16 mouse cellular contexts compared by ENCODE assay signal in the genomic region with DNA sequence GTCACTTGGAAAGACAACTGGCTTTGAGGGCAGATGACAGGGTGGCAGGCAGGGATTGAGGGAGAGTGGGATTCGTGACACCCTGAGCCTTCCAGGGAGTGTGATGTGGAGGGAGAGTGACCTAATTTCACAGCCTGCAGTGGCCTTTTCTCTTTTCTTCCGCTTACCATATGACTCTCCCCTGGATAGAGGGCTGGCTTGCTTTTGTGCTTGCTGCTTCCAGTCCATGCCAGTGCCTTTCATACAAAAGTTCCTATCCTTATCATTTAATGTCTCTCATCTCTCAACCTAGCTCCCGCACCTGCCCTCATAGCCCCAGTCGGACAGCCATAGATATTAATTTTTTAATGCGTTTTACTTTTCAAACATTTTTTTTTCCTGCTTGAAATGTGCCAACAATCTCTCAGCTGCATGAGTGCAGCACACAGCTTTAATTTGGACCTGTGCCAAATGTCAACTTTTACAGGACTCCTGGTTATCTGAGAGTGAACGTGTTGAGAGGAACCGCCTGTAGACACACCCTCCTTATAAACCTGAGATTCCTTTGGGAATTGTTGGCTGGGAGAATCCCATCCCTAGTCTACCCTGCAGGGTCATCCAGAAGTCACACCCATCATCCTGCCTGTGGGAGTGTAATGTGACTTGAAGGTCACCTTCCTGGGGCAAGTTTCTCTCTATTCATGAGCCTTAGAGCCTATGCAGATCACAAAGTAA.
DNase-seq lines count a peak whose midpoint lies in the region; ATAC-seq and TF ChIP-seq lines count a peak whose summit lies in the region.
"Had no signal": no experiment of that assay in that cellular context is flagged by ENCODE, and none has a peak within 500 bp of the region (broad histone marks: within the 10 kb centered on the region; RNA-seq: fewer than 3 reads in every experiment).

No protein-coding gene starts in this region.

- DNase-seq in embryonic facial prominence, embryonic 14.5 days (ENCODE audit: low spot score) = peak; percentile 48
- no peak for DNase-seq in embryonic facial prominence, embryonic 10.5 days (ENCODE audit: low spot score)
- DNase-seq in ZHBTc4 (ENCODE audit: low read depth, low spot score) = peak; percentile 73
- DNase-seq: adrenal gland, postnatal 14 days; liver, postnatal 0 days; right cerebral cortex, postnatal 4 days; thymus, postnatal 14 days had no signal

- WGBS in embryonic facial prominence, embryonic 14.5 days = 61% methylated on average over 6 of the region's 7 CpGs
- WGBS in embryonic facial prominence, embryonic 10.5 days = 88% methylated on average over 7 of the region's 7 CpGs
- 61% methylated on average over 7 of the region's 7 CpGs for WGBS in kidney, embryonic 15.5 days
- WGBS in kidney, embryonic 16.5 days = 58% methylated on average over 7 of the region's 7 CpGs
- 44% methylated on average over 7 of the region's 7 CpGs for WGBS in intestine, postnatal 0 days

- H3K36me3 ChIP-seq in embryonic facial prominence, embryonic 14.5 days (ENCODE audit: control insufficient read depth, insufficient read depth, low read length) = no peaks in the 10 kb centered on the region
- H3K36me3 ChIP-seq in embryonic facial prominence, embryonic 10.5 days (replicated peaks) = no peaks in the 10 kb centered on the region
- no peaks in the 10 kb centered on the region for H3K36me3 ChIP-seq in kidney, embryonic 15.5 days
- no peaks in the 10 kb centered on the region for H3K36me3 ChIP-seq in kidney, embryonic 16.5 days (ENCODE audit: insufficient read depth, low read length)
- no peaks in the 10 kb centered on the region for H3K36me3 ChIP-seq in intestine, postnatal 0 days (ENCODE audit: control insufficient read depth, insufficient read depth)
- H3K36me3 ChIP-seq: limb, embryonic 13.5 days; midbrain, embryonic 10.5 days had no signal

- ATAC-seq in embryonic facial prominence, embryonic 14.5 days (ENCODE audit: low read depth) = no peak
- ATAC-seq in kidney, embryonic 15.5 days (replicated peaks; ENCODE audit: low FRiP score) = 0 out of 2 replicates have a peak, but pooled peaks have one; percentile 15
- ATAC-seq in kidney, embryonic 16.5 days (ENCODE audit: low FRiP score, low TSS enrichment) = no peak
- peak; percentile 70; the same call in 1 of the 2 replicates for ATAC-seq in intestine, postnatal 0 days
- ATAC-seq in megakaryocyte-erythroid progenitor cell, adult 5-6 weeks (replicated peaks; ENCODE audit: low FRiP score, low TSS enrichment, poor library complexity, severe bottlenecking) = no peak
- no peak for ATAC-seq in inflammation-experienced regulatory T-cells, adult 6 months
- ATAC-seq: liver, postnatal 0 days had no signal

- no peak overlapping the region for H3K4me2 ChIP-seq in embryonic facial prominence, embryonic 14.5 days (ENCODE audit: low read depth, low read length)
- H3K4me2 ChIP-seq in kidney, embryonic 15.5 days = no peak overlapping the region
- H3K4me2 ChIP-seq in kidney, embryonic 16.5 days (replicated peaks; ENCODE audit: low read depth, low read length) = no peak overlapping the region
- no peak overlapping the region for H3K4me2 ChIP-seq in intestine, postnatal 0 days (replicated peaks; ENCODE audit: low read depth)
- H3K4me2 ChIP-seq: limb, embryonic 13.5 days had no signal

- no peaks in the 10 kb centered on the region for H3K4me1 ChIP-seq in embryonic facial prominence, embryonic 14.5 days (ENCODE audit: control insufficient read depth, insufficient read depth, low read length)
- no peaks in the 10 kb centered on the region for H3K4me1 ChIP-seq in embryonic facial prominence, embryonic 10.5 days
- H3K4me1 ChIP-seq in kidney, embryonic 15.5 days = 0 out of 2 replicates have a peak, but pooled peaks cover 6% of the 10 kb centered on the region
- no peaks in the 10 kb centered on the region for H3K4me1 ChIP-seq in kidney, embryonic 16.5 days (ENCODE audit: insufficient read depth, low read length)
- H3K4me1 ChIP-seq in intestine, postnatal 0 days (replicated peaks; ENCODE audit: control insufficient read depth, insufficient read depth, low read length) = no peaks in the 10 kb centered on the region
- H3K4me1 ChIP-seq: limb, embryonic 13.5 days; midbrain, embryonic 10.5 days had no signal

- H3K9ac ChIP-seq in embryonic facial prominence, embryonic 14.5 days (ENCODE audit: low read depth, low read length) = no peak overlapping the region
- no peak overlapping the region for H3K9ac ChIP-seq in kidney, embryonic 15.5 days
- H3K9ac ChIP-seq in kidney, embryonic 16.5 days (replicated peaks; ENCODE audit: low read length) = no peak overlapping the region
- H3K9ac ChIP-seq in intestine, postnatal 0 days (ENCODE audit: low read depth, low read length) = no peak overlapping the region
- H3K9ac ChIP-seq: limb, embryonic 13.5 days; liver, postnatal 0 days had no signal

- no peaks in the 10 kb centered on the region for H3K27me3 ChIP-seq in embryonic facial prominence, embryonic 14.5 days (replicated peaks; ENCODE audit: control insufficient read depth, insufficient read depth, low read length)
- no peaks in the 10 kb centered on the region for H3K27me3 ChIP-seq in embryonic facial prominence, embryonic 10.5 days (replicated peaks; ENCODE audit: low read depth, poor library complexity, severe bottlenecking)
- H3K27me3 ChIP-seq in kidney, embryonic 15.5 days = no peaks in the 10 kb centered on the region
- no peaks in the 10 kb centered on the region for H3K27me3 ChIP-seq in kidney, embryonic 16.5 days (ENCODE audit: insufficient read depth, low read length)
- H3K27me3 ChIP-seq in intestine, postnatal 0 days (replicated peaks; ENCODE audit: control insufficient read depth, insufficient read depth, low read length) = no peaks in the 10 kb centered on the region
- H3K27me3 ChIP-seq: limb, embryonic 13.5 days had no signal

- TF ChIP-seq CTCF in intestine, postnatal 0 days (IDR thresholded peaks at IDR 0.05; ENCODE audit: low read depth) = no peak

- no peaks in the 10 kb centered on the region for H3K9me3 ChIP-seq in embryonic facial prominence, embryonic 14.5 days (ENCODE audit: control insufficient read depth, low read length)
- no peaks in the 10 kb centered on the region for H3K9me3 ChIP-seq in embryonic facial prominence, embryonic 10.5 days
- H3K9me3 ChIP-seq in kidney, embryonic 15.5 days (replicated peaks) = no peaks in the 10 kb centered on the region
- no peaks in the 10 kb centered on the region for H3K9me3 ChIP-seq in kidney, embryonic 16.5 days (ENCODE audit: low read length)
- no peaks in the 10 kb centered on the region for H3K9me3 ChIP-seq in intestine, postnatal 0 days (ENCODE audit: control insufficient read depth)
- H3K9me3 ChIP-seq: limb, embryonic 13.5 days; midbrain, embryonic 10.5 days had no signal

- H3K4me3 ChIP-seq in embryonic facial prominence, embryonic 14.5 days (ENCODE audit: low read depth, low read length) = no peak overlapping the region
- no peak overlapping the region for H3K4me3 ChIP-seq in embryonic facial prominence, embryonic 10.5 days
- H3K4me3 ChIP-seq in kidney, embryonic 15.5 days (replicated peaks) = no peak overlapping the region
- H3K4me3 ChIP-seq in kidney, embryonic 16.5 days (ENCODE audit: low read length) = no peak overlapping the region
- no peak overlapping the region for H3K4me3 ChIP-seq in intestine, postnatal 0 days (ENCODE audit: low read depth, low read length)
- H3K4me3 ChIP-seq: layer of hippocampus, adult 2 months; left cerebral cortex, adult 2 months; limb, embryonic 13.5 days; midbrain, embryonic 10.5 days had no signal

- no peak overlapping the region for H3K27ac ChIP-seq in embryonic facial prominence, embryonic 14.5 days (replicated peaks; ENCODE audit: low read depth, low read length)
- no peak overlapping the region for H3K27ac ChIP-seq in embryonic facial prominence, embryonic 10.5 days (replicated peaks)
- no peak overlapping the region for H3K27ac ChIP-seq in kidney, embryonic 15.5 days
- H3K27ac ChIP-seq in kidney, embryonic 16.5 days (ENCODE audit: low read length) = no peak overlapping the region
- no peak overlapping the region for H3K27ac ChIP-seq in intestine, postnatal 0 days (ENCODE audit: low read depth, low read length)
- H3K27ac ChIP-seq: layer of hippocampus, adult 2 months; left cerebral cortex, adult 2 months; limb, embryonic 13.5 days; midbrain, embryonic 10.5 days had no signal

Comparison
In these comparisons a context has a peak if more than half of its experiments do, and no peak if none do; other contexts are left out.
1. ATAC-seq: peak in kidney, embryonic 15.5 days (single experiment) and intestine, postnatal 0 days (single experiment); none in embryonic facial prominence, embryonic 14.5 days (single experiment), kidney, embryonic 16.5 days (single experiment), megakaryocyte-erythroid progenitor cell, adult 5-6 weeks (single experiment) and inflammation-experienced regulatory T-cells, adult 6 months (single experiment).